Mouse (Mus musculus) myocyte (in vitro differentiated cells): ENCODE measurements around the gene Rbms3. TPM values are rescaled to one million over a fixed set of nuclear protein-coding genes. Genes with fewer than 3 reads are reported as not detected.

Experiments used
- H3K27me3 ChIP-seq: one replicate; pipeline ENCODE4 v1.6.1; 2011; ENCODE audit not compliant: control insufficient read depth, insufficient read depth, insufficient read length
- H3K36me3 ChIP-seq: one replicate; pipeline ENCODE4 v1.6.1; 2011; ENCODE audit not compliant: control insufficient read depth, insufficient read depth
- H3K4me2 ChIP-seq: one replicate; pipeline ENCODE4 v1.6.1; 2011; ENCODE audit warnings: low read depth, control low read depth
- H3K4me3 ChIP-seq: one replicate; pipeline ENCODE4 v1.5.1; 2011; ENCODE audit warnings: mild to moderate bottlenecking, control low read depth, moderate library complexity
- H3K79me2 ChIP-seq: one replicate; pipeline ENCODE4 v1.6.1; 2011; ENCODE audit not compliant: control insufficient read depth, insufficient read depth
- H3ac ChIP-seq: one replicate; pipeline ENCODE4 v1.6.1; 2011; ENCODE audit not compliant: control insufficient read depth, insufficient read length
- CEBPB ChIP-seq: IDR thresholded peaks from 2 replicates; pipeline ENCODE4 v1.6.1; 2011; ENCODE audit warnings: mild to moderate bottlenecking, moderate library complexity; ENCODE audit not compliant: poor library complexity, insufficient read depth, severe bottlenecking
- E2F4 ChIP-seq: IDR thresholded peaks from one replicate; pipeline ENCODE4 v1.6.1; 2011; ENCODE audit warnings: mild to moderate bottlenecking, control low read depth, moderate library complexity; ENCODE audit not compliant: insufficient read depth
- MAX ChIP-seq: IDR thresholded peaks from one replicate; pipeline ENCODE4 v1.6.1; 2011; ENCODE audit warnings: low read depth, mild to moderate bottlenecking, control low read depth
- MYOD1 ChIP-seq, 3 experiments: IDR thresholded peaks; one replicate each; pipeline ENCODE4 v1.6.1; 2011; ENCODE audit warnings: control low read depth in 2 of 3, low read depth in 2 of 3, mild to moderate bottlenecking in 2 of 3, moderate library complexity in 1 of 3; ENCODE audit not compliant: insufficient read length in 2 of 3, control insufficient read depth in 1 of 3
- MYOG ChIP-seq, 3 experiments: IDR thresholded peaks; one replicate each; pipeline ENCODE4 v1.6.1; 2011; ENCODE audit warnings: control low read depth in 2 of 3, low read depth in 2 of 3, mild to moderate bottlenecking in 2 of 3; ENCODE audit not compliant: insufficient read length in 2 of 3, control insufficient read depth in 1 of 3, insufficient read depth in 1 of 3
- POLR2A ChIP-seq: IDR thresholded peaks from one replicate; pipeline ENCODE4 v1.6.1; 2011; ENCODE audit warnings: low read depth, mild to moderate bottlenecking, control low read depth, moderate library complexity; ENCODE audit not compliant: insufficient read length
- POLR2AphosphoS2 ChIP-seq: IDR thresholded peaks from one replicate; pipeline ENCODE4 v1.6.1; 2011; ENCODE audit warnings: low read depth, control low read depth; ENCODE audit not compliant: insufficient read length
- REST ChIP-seq: IDR thresholded peaks from one replicate; pipeline ENCODE4 v1.6.1; 2011; ENCODE audit warnings: mild to moderate bottlenecking, control low read depth, moderate library complexity; ENCODE audit not compliant: insufficient read depth, insufficient read length
- SRF ChIP-seq: IDR thresholded peaks from one replicate; pipeline ENCODE4 v1.6.1; 2011; ENCODE audit warnings: low read depth; ENCODE audit not compliant: control insufficient read depth, insufficient read length
- TCF12 ChIP-seq: IDR thresholded peaks from one replicate; pipeline ENCODE4 v1.6.1; 2011; ENCODE audit warnings: mild to moderate bottlenecking, control low read depth; ENCODE audit not compliant: poor library complexity, insufficient read depth, severe bottlenecking
- TCF3 ChIP-seq: IDR thresholded peaks from one replicate; pipeline ENCODE4 v1.6.1; 2011; ENCODE audit warnings: low read depth, control low read depth; ENCODE audit not compliant: insufficient read length
- USF1 ChIP-seq: IDR thresholded peaks from one replicate; pipeline ENCODE4 v1.6.1; 2011; ENCODE audit warnings: low read depth, mild to moderate bottlenecking, control low read depth, moderate library complexity
- polyA plus RNA-seq: library from polyadenylated mRNA; unstranded; fragments of >200 nt; fragmentation: generic; extraction: Trizol; gene quantifications from one replicate; pipeline ENCODE4 v1.2.1, GENCODE M21; 2012; ENCODE audit warnings: missing spikeins

Gene Rbms3
- polyA plus RNA-seq, 1 experiment = 4.5 TPM

- H3K4me2 ChIP-seq = no peak overlapping the region
- TF ChIP-seq TCF12 (no peak), MYOD1 (IDR thresholded peaks at IDR 0.05; ENCODE audit: control insufficient read depth in 1 of 3, insufficient read length in 2 of 3, low read depth in 2 of 3) (no peak), POLR2A (no peak), TCF3 (no peak), MYOG (IDR thresholded peaks at IDR 0.05; ENCODE audit: control insufficient read depth in 1 of 3, insufficient read depth in 1 of 3, insufficient read length in 2 of 3, low read depth in 2 of 3) (no peak), POLR2AphosphoS2 (no peak), REST (no peak), CEBPB (no peak), E2F4 (no peak)
- H3K4me3 ChIP-seq = no peak overlapping the region
- no peaks in the 10 kb centered on the region for H3K27me3 ChIP-seq
- H3K79me2 ChIP-seq = no peaks in the 10 kb centered on the region
- H3K36me3 ChIP-seq = no peaks in the 10 kb centered on the region
- H3ac ChIP-seq = no peak overlapping the region
Observed at GRCm38 (mm10) chr9:116809260-116809659, 820.5 kb downstream of the Rbms3 start.

- no peaks in the 10 kb centered on the region for H3K79me2 ChIP-seq
- no peak overlapping the region for H3K4me3 ChIP-seq
- no peak overlapping the region for H3ac ChIP-seq
- H3K36me3 ChIP-seq = no peaks in the 10 kb centered on the region
- no peak overlapping the region for H3K4me2 ChIP-seq
- no peak for TF ChIP-seq TCF3
- no peaks in the 10 kb centered on the region for H3K27me3 ChIP-seq
Observed at GRCm38 (mm10) chr9:116808401-116808800, 821.3 kb downstream of the Rbms3 start.

- H3ac ChIP-seq = no peak overlapping the region
- H3K79me2 ChIP-seq = no peaks in the 10 kb centered on the region
- no peak for TF ChIP-seq MAX
- no peak for TF ChIP-seq POLR2A
- TF ChIP-seq MYOD1 (IDR thresholded peaks at IDR 0.05; ENCODE audit: control insufficient read depth in 1 of 3, insufficient read length in 2 of 3, low read depth in 2 of 3) = no peak
- TF ChIP-seq USF1 = no peak
- TF ChIP-seq POLR2AphosphoS2 = no peak
- no peak for TF ChIP-seq CEBPB
- TF ChIP-seq MYOG (IDR thresholded peaks at IDR 0.05; ENCODE audit: control insufficient read depth in 1 of 3, insufficient read depth in 1 of 3, insufficient read length in 2 of 3, low read depth in 2 of 3) = no peak
- TF ChIP-seq SRF = no peak
- TF ChIP-seq TCF3 = no peak
- TF ChIP-seq TCF12 = no peak
- no peak for TF ChIP-seq E2F4
- no peak for TF ChIP-seq REST
- H3K4me2 ChIP-seq = no peak overlapping the region
- H3K4me3 ChIP-seq = no peak overlapping the region
- H3K36me3 ChIP-seq = no peaks in the 10 kb centered on the region
- no peaks in the 10 kb centered on the region for H3K27me3 ChIP-seq
Observed at GRCm38 (mm10) chr9:116807166-116808081, 822.3 kb downstream of the Rbms3 start.

- no peak for TF ChIP-seq MAX
- TF ChIP-seq POLR2A = no peak
- no peak for TF ChIP-seq REST
- TF ChIP-seq E2F4 = no peak
- no peak for TF ChIP-seq TCF3
- TF ChIP-seq USF1 = no peak
- no peak for TF ChIP-seq MYOD1 (IDR thresholded peaks at IDR 0.05; ENCODE audit: control insufficient read depth in 1 of 3, insufficient read length in 2 of 3, low read depth in 2 of 3)
- TF ChIP-seq TCF12 = no peak
- no peak overlapping the region for H3K4me2 ChIP-seq
Observed at GRCm38 (mm10) chr9:116803292-116803731, 826.4 kb downstream of the Rbms3 start.

GRCm38 (mm10) chr9:116802602-116803001 lies 827.1 kb downstream of the Rbms3 start:
- H3K27me3 ChIP-seq = no peaks in the 10 kb centered on the region

More at GRCm38 (mm10) chr9:116803292-116803731, 826.4 kb downstream of the Rbms3 start:
- Histone ChIP-seq H3K4me3 (no peak overlapping the region), H3K79me2 (no peaks in the 10 kb centered on the region), H3ac (no peak overlapping the region), H3K36me3 (peaks cover 1% of the 10 kb centered on the region), H3K27me3 (no peaks in the 10 kb centered on the region)

More at GRCm38 (mm10) chr9:116802602-116803001, 827.1 kb downstream of the Rbms3 start:
- TF ChIP-seq CEBPB (no peak), MYOG (IDR thresholded peaks at IDR 0.05; ENCODE audit: control insufficient read depth in 1 of 3, insufficient read depth in 1 of 3, insufficient read length in 2 of 3, low read depth in 2 of 3) (no peak), TCF12 (no peak), SRF (no peak), MAX (no peak)
- no peak overlapping the region for H3ac ChIP-seq
- H3K4me2 ChIP-seq = no peak overlapping the region
- peaks cover 6% of the 10 kb centered on the region for H3K36me3 ChIP-seq
- H3K4me3 ChIP-seq = no peak overlapping the region
- no peaks in the 10 kb centered on the region for H3K79me2 ChIP-seq
